Mouse (Mus musculus): ENCODE results near the gene Ntmt1. TPM values are rescaled to one million over a fixed set of nuclear protein-coding genes. Genes with fewer than 3 reads are reported as not detected.

The Ntmt1 gene
- polyA plus RNA-seq, 1 experiment: 71.2 TPM

- no peaks in the 10 kb centered on the region for H3K79me2 ChIP-seq (ENCODE audit: control insufficient read depth, insufficient read depth)
These were observed 35.0 kb downstream of the Ntmt1 start for GRCm38 (mm10) chr2:30842615-30843014.

GRCm38 (mm10) chr2:30845152-30846070 lies 37.8 kb downstream of the Ntmt1 start:
- no peaks in the 10 kb centered on the region for H3K36me3 ChIP-seq (ENCODE audit: control insufficient read depth, insufficient read depth)
- TF ChIP-seq POLR2AphosphoS2 (IDR thresholded peaks at IDR 0.05; ENCODE audit: insufficient read length, low read depth): no peak
- TF ChIP-seq POLR2A (IDR thresholded peaks at IDR 0.05; ENCODE audit: insufficient read length, low read depth): peak; percentile 43
- H3K79me2 ChIP-seq (ENCODE audit: control insufficient read depth, insufficient read depth): no peaks in the 10 kb centered on the region
- peak overlapping the region; percentile 56 for H3ac ChIP-seq (ENCODE audit: control insufficient read depth, insufficient read length)
- H3K27me3 ChIP-seq (ENCODE audit: control insufficient read depth, insufficient read depth, insufficient read length): no peaks in the 10 kb centered on the region
- peak overlapping the region; percentile 34 for H3K4me3 ChIP-seq
- H3K4me2 ChIP-seq (ENCODE audit: low read depth): peak overlapping the region; percentile 84

More at GRCm38 (mm10) chr2:30842615-30843014, 35.0 kb downstream of the Ntmt1 start:
- H3K4me2 ChIP-seq (ENCODE audit: low read depth): no peak overlapping the region
- TF ChIP-seq REST (IDR thresholded peaks at IDR 0.05; ENCODE audit: insufficient read depth, insufficient read length): no peak
- no peak for TF ChIP-seq TCF3 (IDR thresholded peaks at IDR 0.05; ENCODE audit: insufficient read length, low read depth)
- no peak for TF ChIP-seq POLR2A (IDR thresholded peaks at IDR 0.05; ENCODE audit: insufficient read length, low read depth)
- no peak for TF ChIP-seq TCF12 (IDR thresholded peaks at IDR 0.05; ENCODE audit: insufficient read depth, poor library complexity, severe bottlenecking)
- TF ChIP-seq MYOD1 (IDR thresholded peaks at IDR 0.05; ENCODE audit: control insufficient read depth in 1 of 3, insufficient read length in 2 of 3, low read depth in 2 of 3): no peak
- TF ChIP-seq POLR2AphosphoS2 (IDR thresholded peaks at IDR 0.05; ENCODE audit: insufficient read length, low read depth): no peak
- TF ChIP-seq USF1 (IDR thresholded peaks at IDR 0.05; ENCODE audit: low read depth): no peak
- TF ChIP-seq MAX (IDR thresholded peaks at IDR 0.05; ENCODE audit: low read depth): no peak
- TF ChIP-seq MYOG (IDR thresholded peaks at IDR 0.05; ENCODE audit: control insufficient read depth in 1 of 3, insufficient read depth in 1 of 3, insufficient read length in 2 of 3, low read depth in 2 of 3): no peak
- no peak for TF ChIP-seq CEBPB (IDR thresholded peaks at IDR 0.05; ENCODE audit: insufficient read depth, poor library complexity, severe bottlenecking)
- TF ChIP-seq E2F4 (IDR thresholded peaks at IDR 0.05; ENCODE audit: insufficient read depth): no peak
- TF ChIP-seq SRF (IDR thresholded peaks at IDR 0.05; ENCODE audit: control insufficient read depth, insufficient read length, low read depth): no peak
- H3K36me3 ChIP-seq (ENCODE audit: control insufficient read depth, insufficient read depth): no peaks in the 10 kb centered on the region
- H3ac ChIP-seq (ENCODE audit: control insufficient read depth, insufficient read length): no peak overlapping the region
- H3K27me3 ChIP-seq (ENCODE audit: control insufficient read depth, insufficient read depth, insufficient read length): no peaks in the 10 kb centered on the region
- no peak overlapping the region for H3K4me3 ChIP-seq

- Histone ChIP-seq H3K27me3 (ENCODE audit: control insufficient read depth, insufficient read depth, insufficient read length) (no peaks in the 10 kb centered on the region), H3K4me3 (peak overlapping the region; percentile 34), H3K36me3 (ENCODE audit: control insufficient read depth, insufficient read depth) (no peaks in the 10 kb centered on the region), H3K79me2 (ENCODE audit: control insufficient read depth, insufficient read depth) (no peaks in the 10 kb centered on the region), H3K4me2 (ENCODE audit: low read depth) (peak overlapping the region; percentile 84), H3ac (ENCODE audit: control insufficient read depth, insufficient read length) (no peak overlapping the region)
- no peak for TF ChIP-seq TCF3 (IDR thresholded peaks at IDR 0.05; ENCODE audit: insufficient read length, low read depth)
- no peak for TF ChIP-seq SRF (IDR thresholded peaks at IDR 0.05; ENCODE audit: control insufficient read depth, insufficient read length, low read depth)
- TF ChIP-seq POLR2AphosphoS2 (IDR thresholded peaks at IDR 0.05; ENCODE audit: insufficient read length, low read depth): no peak
- no peak for TF ChIP-seq USF1 (IDR thresholded peaks at IDR 0.05; ENCODE audit: low read depth)
- TF ChIP-seq MAX (IDR thresholded peaks at IDR 0.05; ENCODE audit: low read depth): no peak
- no peak for TF ChIP-seq POLR2A (IDR thresholded peaks at IDR 0.05; ENCODE audit: insufficient read length, low read depth)
- TF ChIP-seq E2F4 (IDR thresholded peaks at IDR 0.05; ENCODE audit: insufficient read depth): no peak
- TF ChIP-seq CEBPB (IDR thresholded peaks at IDR 0.05; ENCODE audit: insufficient read depth, poor library complexity, severe bottlenecking): no peak
- TF ChIP-seq REST (IDR thresholded peaks at IDR 0.05; ENCODE audit: insufficient read depth, insufficient read length): no peak
- no peak for TF ChIP-seq MYOG (IDR thresholded peaks at IDR 0.05; ENCODE audit: control insufficient read depth in 1 of 3, insufficient read depth in 1 of 3, insufficient read length in 2 of 3, low read depth in 2 of 3)
- no peak for TF ChIP-seq MYOD1 (IDR thresholded peaks at IDR 0.05; ENCODE audit: control insufficient read depth in 1 of 3, insufficient read length in 2 of 3, low read depth in 2 of 3)
- no peak for TF ChIP-seq TCF12 (IDR thresholded peaks at IDR 0.05; ENCODE audit: insufficient read depth, poor library complexity, severe bottlenecking)
These were observed 38.6 kb downstream of the Ntmt1 start for GRCm38 (mm10) chr2:30846236-30846635.

- peak overlapping the region; percentile 34 for H3K4me3 ChIP-seq
These were observed 39.1 kb downstream of the Ntmt1 start for GRCm38 (mm10) chr2:30846723-30847122.

More at GRCm38 (mm10) chr2:30846723-30847122, 39.1 kb downstream of the Ntmt1 start:
- no peak overlapping the region for H3ac ChIP-seq (ENCODE audit: control insufficient read depth, insufficient read length)
- no peaks in the 10 kb centered on the region for H3K79me2 ChIP-seq (ENCODE audit: control insufficient read depth, insufficient read depth)
- no peaks in the 10 kb centered on the region for H3K36me3 ChIP-seq (ENCODE audit: control insufficient read depth, insufficient read depth)
- peak overlapping the region; percentile 84 for H3K4me2 ChIP-seq (ENCODE audit: low read depth)
- TF ChIP-seq USF1 (IDR thresholded peaks at IDR 0.05; ENCODE audit: low read depth) (no peak), SRF (IDR thresholded peaks at IDR 0.05; ENCODE audit: control insufficient read depth, insufficient read length, low read depth) (no peak), MYOG (IDR thresholded peaks at IDR 0.05; ENCODE audit: control insufficient read depth in 1 of 3, insufficient read depth in 1 of 3, insufficient read length in 2 of 3, low read depth in 2 of 3) (no peak), REST (IDR thresholded peaks at IDR 0.05; ENCODE audit: insufficient read depth, insufficient read length) (no peak), MYOD1 (IDR thresholded peaks at IDR 0.05; ENCODE audit: control insufficient read depth in 1 of 3, insufficient read length in 2 of 3, low read depth in 2 of 3) (peak in 2 of 3 experiments; percentile 15 to 23), TCF12 (IDR thresholded peaks at IDR 0.05; ENCODE audit: insufficient read depth, poor library complexity, severe bottlenecking) (no peak), POLR2A (IDR thresholded peaks at IDR 0.05; ENCODE audit: insufficient read length, low read depth) (no peak), TCF3 (IDR thresholded peaks at IDR 0.05; ENCODE audit: insufficient read length, low read depth) (no peak)
- no peaks in the 10 kb centered on the region for H3K27me3 ChIP-seq (ENCODE audit: control insufficient read depth, insufficient read depth, insufficient read length)
